Mouse (Mus musculus) embryonic facial prominence, embryonic 12.5 days (tissue): Measurements from ENCODE around the gene Dusp28. TPM values are rescaled to one million over a fixed set of nuclear protein-coding genes. Genes with fewer than 3 reads are reported as not detected.

Source experiments
- ATAC-seq: fragments of 200-750 bp; cut with Nextera tagmentation; 2 replicates; pipeline ENCODE4 v1.8.0; 2017; ENCODE audit not compliant: insufficient number of reproducible peaks, insufficient read depth, low FRiP score, low TSS enrichment
- H3K27ac ChIP-seq: fragments of 300-500 bp; sonication (generic); 2 replicates; pipeline ENCODE4 v1.5.1; 2016; ENCODE audit warnings: mild to moderate bottlenecking
- H3K27me3 ChIP-seq: fragments of 300-500 bp; sonication (generic); 2 replicates; pipeline ENCODE4 v1.6.1; 2016; ENCODE audit warnings: mild to moderate bottlenecking, moderate library complexity
- H3K36me3 ChIP-seq: fragments of 300-500 bp; sonication (generic); 2 replicates; pipeline ENCODE4 v1.6.1; 2016; ENCODE audit warnings: mild to moderate bottlenecking
- H3K4me1 ChIP-seq: fragments of 300-500 bp; sonication (generic); 2 replicates; pipeline ENCODE4 v1.6.1; 2016
- H3K4me2 ChIP-seq: fragments of 300-500 bp; sonication (generic); replicated peaks from 2 replicates; pipeline ENCODE4 v1.6.1; 2016; ENCODE audit warnings: mild to moderate bottlenecking, moderate library complexity
- H3K4me3 ChIP-seq: fragments of 300-500 bp; sonication (generic); 2 replicates; pipeline ENCODE4 v1.5.1; 2016; ENCODE audit warnings: mild to moderate bottlenecking
- H3K9ac ChIP-seq: fragments of 300-500 bp; sonication (generic); 2 replicates; pipeline ENCODE4 v1.6.1; 2016; ENCODE audit warnings: mild to moderate bottlenecking, moderate library complexity
- H3K9me3 ChIP-seq: fragments of 300-500 bp; sonication (generic); 2 replicates; pipeline ENCODE4 v1.6.1; 2016; ENCODE audit warnings: mild to moderate bottlenecking, moderate library complexity
- WGBS: fragments of 180-500 bp; shearing (Covaris S2); methylation state at CpG from one replicate; pipeline ENCODE4 v1.1.7; 2016; 5-methylcytosine and 5-hydroxymethylcytosine counted together
- polyA plus RNA-seq: library from polyadenylated mRNA; unstranded; fragments of >200 nt; fragmentation: Nextera tagmentation; extraction: Ambion mirVana; gene quantifications from 2 replicates; pipeline ENCODE4 v1.2.1, GENCODE M21; 2016

The Dusp28 gene
- polyA plus RNA-seq, 1 experiment from 2014 or later, result 10.8 TPM

- no peak overlapping the region for H3K9ac ChIP-seq
- H3K4me3 ChIP-seq, result no peak overlapping the region
- H3K36me3 ChIP-seq, result no peaks in the 10 kb centered on the region
- no peak overlapping the region for H3K4me2 ChIP-seq
- H3K9me3 ChIP-seq, result no peaks in the 10 kb centered on the region
- H3K4me1 ChIP-seq, result no peaks in the 10 kb centered on the region
- 67% methylated on average over 5 of the region's 5 CpGs for WGBS
- 0 out of 2 replicates have a peak, but pooled peaks cover 2% of the 10 kb centered on the region for H3K27me3 ChIP-seq
- no peak for ATAC-seq
- H3K27ac ChIP-seq, result no peak overlapping the region
Observed at GRCm38 (mm10) chr1:92880101-92880500, 26.7 kb upstream of the Dusp28 start.

- Histone ChIP-seq H3K4me2 (no peak overlapping the region), H3K27me3 (0 out of 2 replicates have a peak, but pooled peaks cover 2% of the 10 kb centered on the region), H3K27ac (no peak overlapping the region), H3K36me3 (no peaks in the 10 kb centered on the region), H3K4me1 (no peaks in the 10 kb centered on the region), H3K9me3 (no peaks in the 10 kb centered on the region), H3K4me3 (no peak overlapping the region), H3K9ac (no peak overlapping the region)
- ATAC-seq, result no peak
- 87% methylated on average over 6 of the region's 6 CpGs for WGBS
Observed at GRCm38 (mm10) chr1:92881982-92882381, 24.8 kb upstream of the Dusp28 start.

DNA sequence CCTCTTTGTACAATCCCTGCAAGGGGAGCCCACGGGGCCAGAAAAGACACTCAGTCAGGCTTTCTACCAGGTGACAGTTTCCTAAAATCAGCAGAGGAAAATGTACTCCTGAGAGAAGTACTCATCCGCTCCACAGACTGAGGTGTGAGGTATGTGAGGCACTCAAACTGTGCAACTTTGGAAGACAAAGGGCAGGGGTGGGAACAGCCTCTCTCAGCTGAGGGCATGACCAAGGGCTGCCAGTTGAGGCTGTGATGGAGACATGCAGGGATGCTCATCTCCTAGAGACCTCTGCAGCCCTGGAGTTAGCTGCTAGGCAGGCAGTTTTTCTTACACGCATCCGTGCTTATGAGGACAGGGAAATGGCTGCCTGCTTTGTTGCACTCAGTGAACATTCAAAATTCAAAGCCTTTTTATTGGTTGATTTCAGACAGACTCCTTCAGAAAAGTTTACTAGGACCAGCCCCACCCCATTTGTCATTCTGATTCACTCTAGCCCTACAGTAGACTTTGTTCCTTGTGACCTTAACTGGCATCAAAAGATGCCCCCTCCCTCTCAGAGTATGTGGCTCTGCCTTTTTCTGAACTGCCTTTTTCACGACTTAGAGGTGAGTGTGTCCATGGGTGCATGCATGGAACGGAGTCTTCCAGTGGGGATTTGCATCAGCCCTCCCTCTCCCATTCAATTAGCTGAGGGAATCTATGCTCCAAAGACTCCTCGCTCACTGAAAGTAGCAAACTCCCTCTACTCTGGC is 17.7 kb upstream of the Dusp28 start:
- Histone ChIP-seq H3K36me3 (no peaks in the 10 kb centered on the region), H3K4me2 (no peak overlapping the region), H3K4me3 (no peak overlapping the region), H3K9me3 (no peaks in the 10 kb centered on the region), H3K27me3 (no peaks in the 10 kb centered on the region), H3K4me1 (no peaks in the 10 kb centered on the region), H3K27ac (no peak overlapping the region), H3K9ac (no peak overlapping the region)
- WGBS, result 73% methylated on average over 7 of the region's 7 CpGs
- ATAC-seq, result no peak

GRCm38 (mm10) chr1:92892791-92893190 is 14.0 kb upstream of the Dusp28 start:
- Histone ChIP-seq H3K4me2 (no peak overlapping the region), H3K4me1 (no peaks in the 10 kb centered on the region), H3K4me3 (no peak overlapping the region), H3K36me3 (no peaks in the 10 kb centered on the region), H3K27me3 (0 out of 2 replicates have a peak, but pooled peaks cover 3% of the 10 kb centered on the region), H3K27ac (no peak overlapping the region), H3K9me3 (no peaks in the 10 kb centered on the region), H3K9ac (no peak overlapping the region)
- ATAC-seq, result no peak
- 66% methylated on average over 3 of the region's 3 CpGs for WGBS

DNA sequence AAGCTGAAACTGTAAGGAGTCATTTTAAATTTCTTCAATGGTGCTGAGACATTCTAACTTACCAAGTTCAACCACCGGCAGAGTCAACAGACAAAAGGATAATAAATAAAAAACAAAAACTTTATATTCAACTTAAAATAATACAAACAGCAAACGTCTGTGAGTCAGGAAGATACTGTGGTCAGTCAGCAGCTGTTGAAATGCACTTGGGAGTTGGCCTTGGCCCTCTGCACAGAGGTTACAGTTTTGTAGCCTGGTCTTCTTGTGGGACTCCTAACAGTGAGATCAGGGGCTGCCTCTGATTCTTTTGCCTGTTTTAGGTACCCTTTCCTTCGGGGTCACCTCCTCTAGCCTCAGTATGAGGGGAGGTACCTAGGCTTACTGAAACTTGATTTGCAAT is 12.9 kb upstream of the Dusp28 start:
- no peak overlapping the region for H3K4me2 ChIP-seq
- no peaks in the 10 kb centered on the region for H3K4me1 ChIP-seq
- H3K27me3 ChIP-seq, result 0 out of 2 replicates have a peak, but pooled peaks cover 3% of the 10 kb centered on the region
- no peak overlapping the region for H3K9ac ChIP-seq
- no peak overlapping the region for H3K27ac ChIP-seq
- H3K36me3 ChIP-seq, result no peaks in the 10 kb centered on the region
- no peak for ATAC-seq
- no peak overlapping the region for H3K4me3 ChIP-seq
- H3K9me3 ChIP-seq, result no peaks in the 10 kb centered on the region
- WGBS, result 79% methylated on average over 3 of the region's 3 CpGs

DNA sequence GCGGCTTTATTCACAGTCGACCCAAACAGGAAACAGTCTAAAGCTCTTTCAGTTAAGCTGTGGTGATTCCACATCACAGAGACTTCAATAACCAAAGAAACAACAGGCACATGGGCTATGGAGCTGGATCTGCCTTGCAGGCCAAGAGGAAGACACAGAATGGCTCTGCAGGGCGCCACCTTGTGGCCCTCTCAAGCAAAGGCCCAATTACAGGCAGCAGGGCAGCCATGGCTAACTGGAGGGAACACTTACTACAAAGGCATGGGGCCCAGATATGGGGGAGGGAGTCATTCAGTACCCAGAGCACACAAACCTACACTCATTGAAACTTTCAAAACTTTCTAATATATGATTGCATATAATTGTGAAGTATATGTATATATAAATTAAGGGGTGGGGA is 11.7 kb upstream of the Dusp28 start:
- no peak overlapping the region for H3K27ac ChIP-seq
- H3K27me3 ChIP-seq, result 0 out of 2 replicates have a peak, but pooled peaks cover 3% of the 10 kb centered on the region
- no peak overlapping the region for H3K9ac ChIP-seq
- H3K9me3 ChIP-seq, result no peaks in the 10 kb centered on the region
- 12% methylated on average over 3 of the region's 3 CpGs for WGBS
- no peak overlapping the region for H3K4me2 ChIP-seq
- H3K36me3 ChIP-seq, result no peaks in the 10 kb centered on the region
- no peaks in the 10 kb centered on the region for H3K4me1 ChIP-seq
- H3K4me3 ChIP-seq, result no peak overlapping the region
- ATAC-seq, result 0 out of 2 replicates have a peak, but pooled peaks have one; percentile 47

DNA sequence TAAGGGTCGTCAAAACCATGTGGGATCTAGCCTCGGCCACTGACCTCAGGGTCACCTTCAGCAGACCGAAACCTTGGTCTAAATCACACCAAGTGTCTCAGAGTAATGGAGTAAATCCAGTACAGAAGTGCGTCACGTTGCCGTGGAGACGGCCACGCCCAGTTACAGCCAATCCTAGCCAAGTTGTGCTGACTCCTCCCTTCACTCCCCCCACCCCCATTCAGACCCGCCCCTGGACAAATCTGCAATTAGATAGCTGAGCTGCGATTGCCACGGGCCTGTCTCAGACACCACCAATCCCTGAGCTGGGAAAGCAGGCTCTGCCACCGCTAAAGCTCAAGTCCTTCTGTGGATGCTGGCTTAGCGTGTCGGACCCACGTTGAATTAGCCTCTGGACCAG is 4.0 kb upstream of the Dusp28 start, which contains the start of gene Ankmy1:
Gene Ankmy1 (minus strand): TSS at position 121 of the 400 bp plus-strand sequence.
- Histone ChIP-seq H3K9me3 (no peaks in the 10 kb centered on the region), H3K9ac (no peak within 1 kb of the TSS), H3K4me3 (peak within 1 kb of the TSS; percentile 18), H3K4me1 (peaks cover 17% of the 10 kb centered on the region), H3K4me2 (peak within 1 kb of the TSS; percentile 48), H3K27ac (no peak within 1 kb of the TSS), H3K27me3 (no peaks in the 10 kb centered on the region), H3K36me3 (no peaks in the 10 kb centered on the region)
- 1% methylated on average over 15 of the region's 15 CpGs for WGBS
- 0 out of 2 replicates have a peak, but pooled peaks have one; percentile 19 for ATAC-seq

DNA sequence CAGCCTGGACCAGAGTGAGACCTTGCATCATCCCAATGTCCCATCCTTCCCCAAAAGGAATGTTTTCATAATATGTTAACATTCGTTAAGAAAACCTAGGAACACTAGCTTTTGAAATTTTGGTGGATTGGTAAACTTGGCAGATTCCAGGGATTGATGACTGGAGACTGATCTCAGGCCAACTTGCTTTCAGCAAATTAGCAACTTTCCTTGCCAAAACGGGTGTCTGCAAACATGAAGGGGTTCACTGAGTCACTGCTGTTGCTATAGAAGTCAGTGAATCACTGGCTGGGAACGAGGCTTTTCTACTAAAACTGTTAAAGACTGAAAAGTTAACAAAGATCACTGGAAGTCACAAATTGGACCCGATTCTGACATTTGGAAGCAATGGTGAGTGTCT is 3.2 kb upstream of the Dusp28 start:
- WGBS, result 76% methylated on average over 4 of the region's 4 CpGs

GRCm38 (mm10) chr1:92905703-92906310 is 974 bp upstream of the Dusp28 start:
- Histone ChIP-seq H3K4me1 (peaks cover 30% of the 10 kb centered on the region), H3K27ac (no peak overlapping the region), H3K4me2 (no peak overlapping the region), H3K4me3 (no peak overlapping the region), H3K36me3 (no peaks in the 10 kb centered on the region), H3K27me3 (no peaks in the 10 kb centered on the region; the same call in 1 of the 2 replicates), H3K9ac (no peak overlapping the region), H3K9me3 (no peaks in the 10 kb centered on the region)
- WGBS, result 85% methylated on average over 2 of the region's 2 CpGs
- no peak for ATAC-seq

More for the DNA sequence above, 3.2 kb upstream of the Dusp28 start:
- Histone ChIP-seq H3K4me3 (no peak overlapping the region), H3K9ac (no peak overlapping the region), H3K4me2 (no peak overlapping the region), H3K4me1 (peaks cover 21% of the 10 kb centered on the region), H3K9me3 (no peaks in the 10 kb centered on the region), H3K27me3 (no peaks in the 10 kb centered on the region), H3K27ac (no peak overlapping the region), H3K36me3 (no peaks in the 10 kb centered on the region)
- ATAC-seq, result no peak

GRCm38 (mm10) chr1:92907632-92908360 is 1.0 kb downstream of the Dusp28 start:
- Histone ChIP-seq H3K9me3 (no peaks in the 10 kb centered on the region), H3K36me3 (no peaks in the 10 kb centered on the region), H3K27me3 (no peaks in the 10 kb centered on the region; the same call in 1 of the 2 replicates), H3K4me3 (peak overlapping the region; percentile 79), H3K9ac (peak overlapping the region; percentile 72), H3K4me2 (peak overlapping the region; percentile 67), H3K27ac (peak overlapping the region; percentile 89; the same call in 1 of the 2 replicates), H3K4me1 (peaks cover 39% of the 10 kb centered on the region)
- 48% methylated on average over 20 of the region's 20 CpGs for WGBS
- no peak for ATAC-seq

GRCm38 (mm10) chr1:92908664-92909063 is 1.9 kb downstream of the Dusp28 start:
- 93% methylated on average over 3 of the region's 3 CpGs for WGBS
- no peak overlapping the region for H3K9ac ChIP-seq
- ATAC-seq, result no peak
- no peaks in the 10 kb centered on the region; the same call in 1 of the 2 replicates for H3K27me3 ChIP-seq
- no peak overlapping the region for H3K27ac ChIP-seq
- H3K4me3 ChIP-seq, result no peak overlapping the region
- H3K36me3 ChIP-seq, result no peaks in the 10 kb centered on the region
- no peak overlapping the region for H3K4me2 ChIP-seq
- H3K4me1 ChIP-seq, result peaks cover 37% of the 10 kb centered on the region
- no peaks in the 10 kb centered on the region for H3K9me3 ChIP-seq
